Mouse (Mus musculus) small intestine, adult 10 weeks (tissue): Measurements from ENCODE around the gene Brwd1. TPM values are rescaled to one million over a fixed set of nuclear protein-coding genes. Genes with fewer than 3 reads are reported as not detected.

Experiments used
- polyA plus RNA-seq: library from polyadenylated mRNA; stranded (reverse); fragments of 350-450 nt; fragmentation: Illumina TruSeq; extraction: RNeasy Lipid Tissue Mini Kit (QIAGEN cat#74804); gene quantifications from one replicate; pipeline ENCODE4 v1.2.3, GENCODE M21; 2014; ENCODE audit warnings: low replicate concordance

Brwd1 gene
- 52.5 TPM for polyA plus RNA-seq

GRCm38 (mm10) chr16:96082301-96083178, at the start of gene Brwd1:
Brwd1 (minus strand) TSS chr16:96082526.

GRCm38 (mm10) chr16:96127657-96128344, 45.5 kb upstream of the Brwd1 start, which contains the start of gene Hmgn1:
Hmgn1 (minus strand) TSS chr16:96127729.

GRCm38 (mm10) chr16:95990462-95991121, 91.7 kb downstream of the Brwd1 start, which contains the start of gene Psmg1:
Psmg1 (minus strand) TSS chr16:95990960.

Other genes starting within 250 kb of the Brwd1 start
- 20.2 TPM for gene Psmg1, start 91.6 kb downstream of the Brwd1 start, polyA plus RNA-seq
- gene Hmgn1, start 45.2 kb upstream of the Brwd1 start, polyA plus RNA-seq, result 74.9 TPM
- 2.6 TPM for gene Wrb, start 62.9 kb upstream of the Brwd1 start, polyA plus RNA-seq
- gene Lca5l, start 109.7 kb upstream of the Brwd1 start, polyA plus RNA-seq, result not detected
- 23.9 TPM for gene Sh3bgr, start 117.9 kb upstream of the Brwd1 start, polyA plus RNA-seq
- gene B3galt5, start 153.3 kb upstream of the Brwd1 start, polyA plus RNA-seq, result 2.2 TPM